Mouse (Mus musculus): ENCODE measurements around the gene Sema5b. TPM values are rescaled to one million over a fixed set of nuclear protein-coding genes. Genes with fewer than 3 reads are reported as not detected.

Sema5b gene
- polyA plus RNA-seq, 1 experiment from 2014 or later = 27.7 TPM

- no peaks in the 10 kb centered on the region for H3K27me3 ChIP-seq (replicated peaks)
- no peak overlapping the region for H3K4me3 ChIP-seq
- 0 out of 2 replicates have a peak overlapping the region, but pooled peaks have one; percentile 14 for H3K9ac ChIP-seq
- no peak for ATAC-seq (replicated peaks)
- WGBS = 36% methylated on average over 8 of the region's 8 CpGs
- peak overlapping the region; percentile 40 for H3K4me2 ChIP-seq
- peak overlapping the region; percentile 65 for H3K27ac ChIP-seq
- H3K36me3 ChIP-seq (replicated peaks) = no peaks in the 10 kb centered on the region
- H3K9me3 ChIP-seq = no peaks in the 10 kb centered on the region
- H3K4me1 ChIP-seq = peaks cover 55% of the 10 kb centered on the region
These were observed 46.3 kb downstream of the Sema5b start for GRCm38 (mm10) chr16:35587046-35587779.

- WGBS = 1% methylated on average over 20 of the region's 20 CpGs
- Histone ChIP-seq H3K4me1 (peaks cover 62% of the 10 kb centered on the region), H3K4me2 (peak overlapping the region; percentile 40), H3K27me3 (replicated peaks) (no peaks in the 10 kb centered on the region), H3K4me3 (0 out of 2 replicates have a peak overlapping the region, but pooled peaks have one; percentile 6), H3K27ac (peak overlapping the region; percentile 65), H3K36me3 (replicated peaks) (no peaks in the 10 kb centered on the region), H3K9ac (0 out of 2 replicates have a peak overlapping the region, but pooled peaks have one; percentile 14), H3K9me3 (no peaks in the 10 kb centered on the region)
- peak; percentile 40; the same call in 1 of the 2 replicates for ATAC-seq (replicated peaks)
These were observed 47.0 kb downstream of the Sema5b start for GRCm38 (mm10) chr16:35587866-35588465.

- Histone ChIP-seq H3K36me3 (replicated peaks) (no peaks in the 10 kb centered on the region), H3K27ac (no peak overlapping the region; the same call in 1 of the 2 replicates), H3K4me1 (peaks cover 62% of the 10 kb centered on the region), H3K9ac (no peak overlapping the region), H3K9me3 (no peaks in the 10 kb centered on the region), H3K4me2 (peak overlapping the region; percentile 29), H3K4me3 (0 out of 2 replicates have a peak overlapping the region, but pooled peaks have one; percentile 3), H3K27me3 (replicated peaks) (no peaks in the 10 kb centered on the region)
- ATAC-seq (replicated peaks) = no peak
- 5% methylated on average over 18 of the region's 18 CpGs for WGBS
These were observed 47.8 kb downstream of the Sema5b start for GRCm38 (mm10) chr16:35588731-35589151.

- no peak overlapping the region for H3K4me3 ChIP-seq
- H3K4me2 ChIP-seq = no peak overlapping the region
- peak overlapping the region; percentile 14; the same call in 1 of the 2 replicates for H3K27ac ChIP-seq
- no peak overlapping the region for H3K9ac ChIP-seq
- ATAC-seq (replicated peaks) = peak; percentile 35; the same call in 1 of the 2 replicates
- H3K27me3 ChIP-seq (replicated peaks) = no peaks in the 10 kb centered on the region
- no peaks in the 10 kb centered on the region for H3K36me3 ChIP-seq (replicated peaks)
- peaks cover 65% of the 10 kb centered on the region for H3K4me1 ChIP-seq
- no peaks in the 10 kb centered on the region for H3K9me3 ChIP-seq
- 7% methylated on average over 11 of the region's 11 CpGs for WGBS
These were observed 50.8 kb downstream of the Sema5b start for GRCm38 (mm10) chr16:35591756-35592155.

GRCm38 (mm10) chr16:35592274-35593065 is 51.5 kb downstream of the Sema5b start:
- H3K9me3 ChIP-seq = no peaks in the 10 kb centered on the region
- peak overlapping the region; percentile 61 for H3K27ac ChIP-seq
- WGBS = 7% methylated on average over 5 of the region's 5 CpGs
- peak; percentile 24; the same call in 1 of the 2 replicates for ATAC-seq (replicated peaks)
- no peak overlapping the region for H3K4me2 ChIP-seq
- H3K9ac ChIP-seq = no peak overlapping the region
- no peaks in the 10 kb centered on the region for H3K27me3 ChIP-seq (replicated peaks)
- H3K4me3 ChIP-seq = no peak overlapping the region
- H3K36me3 ChIP-seq (replicated peaks) = no peaks in the 10 kb centered on the region
- peaks cover 65% of the 10 kb centered on the region for H3K4me1 ChIP-seq

- no peak for ATAC-seq (replicated peaks)
- H3K27ac ChIP-seq = no peak overlapping the region
- no peaks in the 10 kb centered on the region for H3K27me3 ChIP-seq (replicated peaks)
These were observed 52.5 kb downstream of the Sema5b start for GRCm38 (mm10) chr16:35593474-35593873.

GRCm38 (mm10) chr16:35596241-35596640 is 55.3 kb downstream of the Sema5b start:
- Histone ChIP-seq H3K36me3 (replicated peaks) (no peaks in the 10 kb centered on the region), H3K9me3 (no peaks in the 10 kb centered on the region), H3K4me2 (no peak overlapping the region), H3K27me3 (replicated peaks) (no peaks in the 10 kb centered on the region), H3K27ac (peak overlapping the region; percentile 28; the same call in 1 of the 2 replicates), H3K9ac (no peak overlapping the region), H3K4me1 (peaks cover 60% of the 10 kb centered on the region), H3K4me3 (no peak overlapping the region)
- WGBS = 62% methylated on average over 6 of the region's 6 CpGs
- no peak for ATAC-seq (replicated peaks)

More at GRCm38 (mm10) chr16:35593474-35593873, 52.5 kb downstream of the Sema5b start:
- Histone ChIP-seq H3K9me3 (no peaks in the 10 kb centered on the region), H3K4me1 (peaks cover 67% of the 10 kb centered on the region), H3K4me3 (no peak overlapping the region), H3K36me3 (replicated peaks) (no peaks in the 10 kb centered on the region), H3K4me2 (no peak overlapping the region), H3K9ac (no peak overlapping the region)
- WGBS = 99% methylated on average over 5 of the region's 5 CpGs

GRCm38 (mm10) chr16:35596661-35597350 is 55.9 kb downstream of the Sema5b start:
- H3K9ac ChIP-seq = no peak overlapping the region
- no peak overlapping the region for H3K4me2 ChIP-seq
- WGBS = 23% methylated on average over 8 of the region's 8 CpGs
- ATAC-seq (replicated peaks) = peak; percentile 26
- H3K4me3 ChIP-seq = no peak overlapping the region
- H3K36me3 ChIP-seq (replicated peaks) = no peaks in the 10 kb centered on the region
- H3K27ac ChIP-seq = peak overlapping the region; percentile 55
- H3K4me1 ChIP-seq = peaks cover 55% of the 10 kb centered on the region
- no peaks in the 10 kb centered on the region for H3K27me3 ChIP-seq (replicated peaks)
- no peaks in the 10 kb centered on the region for H3K9me3 ChIP-seq

- Histone ChIP-seq H3K27me3 (replicated peaks) (no peaks in the 10 kb centered on the region), H3K9ac (no peak overlapping the region), H3K4me1 (peaks cover 56% of the 10 kb centered on the region), H3K36me3 (replicated peaks) (no peaks in the 10 kb centered on the region), H3K27ac (peak overlapping the region; percentile 51; the same call in 1 of the 2 replicates), H3K9me3 (no peaks in the 10 kb centered on the region), H3K4me3 (no peak overlapping the region), H3K4me2 (0 out of 2 replicates have a peak overlapping the region, but pooled peaks have one; percentile 12)
- WGBS = 13% methylated on average over 6 of the region's 6 CpGs
- ATAC-seq (replicated peaks) = peak; percentile 55; the same call in 1 of the 2 replicates
These were observed 57.0 kb downstream of the Sema5b start for GRCm38 (mm10) chr16:35597991-35598390.

GRCm38 (mm10) chr16:35598802-35599201 is 57.9 kb downstream of the Sema5b start:
- Histone ChIP-seq H3K9me3 (no peaks in the 10 kb centered on the region), H3K27ac (peak overlapping the region; percentile 51; the same call in 1 of the 2 replicates), H3K27me3 (replicated peaks) (no peaks in the 10 kb centered on the region), H3K9ac (no peak overlapping the region), H3K4me1 (peaks cover 62% of the 10 kb centered on the region), H3K4me2 (no peak overlapping the region), H3K4me3 (no peak overlapping the region), H3K36me3 (replicated peaks) (no peaks in the 10 kb centered on the region)
- ATAC-seq (replicated peaks) = no peak
- 66% methylated on average over 5 of the region's 5 CpGs for WGBS

GRCm38 (mm10) chr16:35600282-35600681 is 59.3 kb downstream of the Sema5b start:
- 94% methylated on average over 5 of the region's 5 CpGs for WGBS
- no peaks in the 10 kb centered on the region for H3K27me3 ChIP-seq (replicated peaks)
- peaks cover 67% of the 10 kb centered on the region for H3K4me1 ChIP-seq

More at GRCm38 (mm10) chr16:35600282-35600681, 59.3 kb downstream of the Sema5b start:
- no peaks in the 10 kb centered on the region for H3K9me3 ChIP-seq
- no peak for ATAC-seq (replicated peaks)
- H3K4me2 ChIP-seq = no peak overlapping the region
- no peak overlapping the region for H3K27ac ChIP-seq
- H3K36me3 ChIP-seq (replicated peaks) = no peaks in the 10 kb centered on the region
- no peak overlapping the region for H3K4me3 ChIP-seq
- H3K9ac ChIP-seq = no peak overlapping the region
